Mouse (Mus musculus): ENCODE results near the gene Limch1.

Limch1 gene

DNA sequence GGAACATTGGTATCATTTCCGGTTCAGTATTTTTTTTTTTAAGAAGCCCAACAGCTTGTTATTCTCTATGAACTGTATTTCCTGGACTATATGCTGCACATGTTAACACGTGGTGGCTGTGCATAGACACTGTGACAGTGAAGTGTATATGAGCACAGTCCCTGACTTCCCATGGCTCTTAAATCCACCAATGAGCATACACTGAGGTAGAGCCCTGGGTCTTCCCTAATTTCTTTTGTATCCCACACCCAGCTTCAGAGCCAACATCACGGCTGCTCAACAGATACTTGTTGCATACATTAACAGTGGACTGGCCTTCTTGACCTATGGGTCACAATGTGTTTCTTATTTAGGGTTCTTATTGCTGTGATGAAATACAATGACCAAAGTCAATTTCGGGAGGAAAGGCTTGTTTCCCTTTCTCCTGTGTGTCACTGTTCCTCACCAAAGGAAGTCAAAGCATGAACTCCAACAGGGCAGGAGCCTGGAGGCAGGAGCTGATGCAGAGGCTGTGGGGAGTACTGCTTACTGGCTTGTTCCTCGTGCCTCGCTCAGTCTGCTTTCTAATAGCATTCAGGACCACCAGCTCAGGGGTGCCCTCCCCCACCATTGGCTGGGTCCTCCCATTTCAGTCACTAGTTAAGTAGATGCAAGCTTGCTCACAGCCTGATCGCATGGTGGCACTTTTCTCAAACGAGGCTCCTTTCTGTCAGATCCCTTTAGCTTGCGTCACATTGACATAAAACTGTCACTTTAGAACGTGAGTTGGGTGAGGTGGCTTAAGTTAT lies 130.6 kb downstream of the Limch1 start:
- DNase-seq (ENCODE audit: low spot score in 2 of 2): no peak

DNA sequence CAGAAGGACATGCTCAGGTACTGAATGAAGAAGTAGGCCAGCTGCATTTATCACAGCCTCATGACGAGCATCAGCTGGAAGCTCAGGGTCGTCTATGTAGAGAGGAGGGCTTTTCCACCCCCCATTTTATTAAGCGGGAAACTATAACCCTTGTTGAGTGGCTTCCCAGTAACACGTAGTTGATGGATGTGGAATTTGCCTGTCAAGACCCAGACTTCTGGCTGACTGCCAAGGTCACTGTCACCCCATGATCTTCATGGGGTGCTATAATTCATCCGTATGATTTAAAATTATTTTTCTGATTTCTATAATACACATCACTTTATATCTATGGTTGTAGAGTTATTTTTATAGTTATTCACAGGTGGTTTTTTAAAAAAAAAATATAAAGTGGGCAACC lies 131.4 kb downstream of the Limch1 start:
- no peak for DNase-seq (ENCODE audit: low spot score in 2 of 2)

DNA sequence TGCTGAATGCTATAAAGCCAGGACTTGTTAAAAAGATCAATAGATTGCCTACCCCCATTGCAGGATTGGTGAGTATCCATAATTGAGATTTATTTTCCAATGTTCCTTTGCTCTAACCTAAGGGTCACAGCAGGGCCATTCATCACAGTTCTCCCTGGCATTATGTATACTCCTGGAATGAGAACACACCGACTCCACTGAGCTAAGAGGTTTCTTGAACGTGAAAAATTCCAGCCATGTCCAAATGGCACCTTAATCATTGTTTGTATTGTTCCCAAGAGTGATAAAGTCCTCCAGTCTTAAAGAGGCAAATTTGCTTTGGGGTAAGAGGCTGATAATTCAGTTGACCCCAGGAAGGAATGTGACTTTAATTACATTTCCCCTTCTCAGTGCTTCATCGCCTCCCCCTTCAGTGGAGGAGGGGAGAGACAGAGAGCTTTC lies 136.3 kb downstream of the Limch1 start:
- DNase-seq (ENCODE audit: low spot score in 2 of 2): no peak

DNA sequence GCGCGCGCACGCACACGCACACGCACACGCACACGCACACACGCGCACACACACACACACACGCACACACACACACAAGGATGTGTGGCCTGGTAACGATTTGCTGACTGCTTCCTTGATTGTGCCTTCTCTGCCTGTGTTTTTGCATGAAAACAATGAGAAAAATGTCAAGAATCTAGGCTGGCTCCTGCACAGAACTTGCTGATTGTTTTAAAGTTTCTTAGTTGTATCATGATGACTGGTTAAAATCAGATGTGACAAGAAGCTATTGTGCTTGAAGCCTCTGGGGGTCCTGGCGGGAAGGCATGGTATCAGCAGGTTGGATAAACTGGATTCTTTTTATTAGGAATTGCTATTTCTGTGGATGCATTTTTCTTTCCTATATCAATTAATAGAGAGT lies 137.1 kb downstream of the Limch1 start:
- DNase-seq (ENCODE audit: low spot score in 2 of 2): no peak

DNA sequence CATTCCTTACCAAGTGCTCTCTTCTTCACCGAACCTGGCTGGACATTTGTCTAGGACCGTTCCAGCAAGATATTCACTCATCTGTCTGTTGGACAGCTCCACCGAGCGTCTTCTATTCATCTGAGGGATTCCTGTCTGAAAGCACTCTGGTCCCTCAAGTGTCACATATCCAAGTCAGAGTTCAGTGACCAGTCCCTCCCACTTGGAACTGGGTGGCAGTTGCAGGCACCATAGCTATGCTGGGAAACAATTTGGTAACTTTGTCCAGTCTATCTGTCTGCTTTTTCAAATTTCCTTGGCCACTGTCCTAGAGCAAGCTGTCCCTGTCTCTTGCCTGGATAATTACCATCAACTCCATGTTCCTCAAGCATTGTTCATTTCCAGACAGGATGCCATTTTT lies 138.9 kb downstream of the Limch1 start:
- DNase-seq (ENCODE audit: low spot score in 2 of 2): no peak

DNA sequence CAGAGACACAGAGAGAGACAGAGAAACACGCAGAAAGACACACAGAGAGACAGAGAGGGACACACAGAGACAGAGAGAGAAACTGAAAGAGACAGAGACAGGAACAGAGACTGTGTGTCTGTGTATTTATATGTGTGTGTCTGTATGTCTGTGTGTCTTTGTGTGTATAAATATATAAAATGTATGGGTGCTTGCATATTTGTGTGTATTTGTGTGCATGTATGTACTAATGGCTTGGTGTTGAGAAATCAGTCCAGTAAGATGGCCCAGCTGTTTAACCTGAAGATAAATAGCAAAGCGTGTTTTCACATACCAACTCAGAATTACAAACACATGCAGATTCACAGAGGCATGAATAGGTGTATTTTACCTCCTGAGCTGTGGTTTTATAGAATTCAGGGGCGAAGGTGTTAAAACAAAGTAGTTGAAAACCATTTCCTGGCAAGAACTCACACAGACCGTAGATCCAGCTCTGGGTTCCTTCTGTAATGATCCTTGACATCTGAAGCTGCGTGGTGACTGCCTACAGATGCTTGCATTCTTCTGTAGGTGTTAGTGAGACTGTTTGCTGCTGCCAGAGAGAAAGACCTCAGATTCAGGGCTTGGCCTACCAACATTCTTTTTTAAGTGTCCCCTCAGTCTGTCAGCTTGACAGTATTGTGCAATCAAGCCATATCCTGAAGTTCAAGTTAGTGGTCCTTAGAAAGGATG lies 140.9 kb downstream of the Limch1 start:
- no peak for DNase-seq (ENCODE audit: low spot score in 2 of 2)

DNA sequence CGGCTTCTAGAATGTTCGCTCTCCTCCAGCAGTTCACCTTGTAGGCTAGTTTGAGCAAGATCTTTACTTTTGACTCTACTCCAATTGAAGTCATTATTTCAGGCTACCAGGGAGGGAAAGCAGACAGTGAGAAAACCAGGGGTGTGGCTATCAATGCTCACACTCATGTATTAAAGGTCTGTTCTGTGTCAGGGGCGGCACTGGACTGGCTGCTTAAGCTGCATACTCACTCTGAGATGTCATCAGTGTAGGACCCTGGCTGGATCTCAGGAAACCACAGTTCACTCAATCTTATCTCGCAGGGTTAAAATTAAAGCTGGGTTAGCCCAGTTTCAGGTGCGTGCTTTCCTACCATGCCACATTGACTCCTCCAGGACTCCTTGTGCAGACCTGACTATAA lies 142.4 kb downstream of the Limch1 start:
- DNase-seq (ENCODE audit: low spot score in 2 of 2): no peak

DNA sequence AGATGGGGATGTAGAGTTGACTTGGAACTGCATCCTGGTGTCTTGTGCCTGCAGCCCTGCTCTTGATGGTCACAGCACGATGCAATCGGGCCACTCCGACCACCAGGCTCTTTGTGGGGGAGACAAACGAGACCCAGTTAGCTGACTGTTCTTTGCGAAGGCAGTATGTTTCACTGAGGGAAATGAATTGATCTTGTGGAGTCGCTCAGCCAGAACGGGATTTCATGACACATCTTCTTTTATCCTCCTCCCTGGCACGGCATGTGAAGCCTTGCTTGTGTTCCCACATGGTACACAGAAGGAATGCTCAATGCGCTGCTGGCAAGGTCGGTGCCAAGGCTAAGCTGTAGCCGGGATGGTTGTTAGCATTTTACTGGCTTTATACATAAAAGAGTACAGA lies 143.7 kb downstream of the Limch1 start:
- DNase-seq (ENCODE audit: low spot score in 2 of 2): peak; percentile 53 to 69

- no peak for DNase-seq (ENCODE audit: low spot score in 2 of 2)
Measured at GRCm38 (mm10) chr5:66895440-66896120, 150.0 kb downstream of the Limch1 start.

DNA sequence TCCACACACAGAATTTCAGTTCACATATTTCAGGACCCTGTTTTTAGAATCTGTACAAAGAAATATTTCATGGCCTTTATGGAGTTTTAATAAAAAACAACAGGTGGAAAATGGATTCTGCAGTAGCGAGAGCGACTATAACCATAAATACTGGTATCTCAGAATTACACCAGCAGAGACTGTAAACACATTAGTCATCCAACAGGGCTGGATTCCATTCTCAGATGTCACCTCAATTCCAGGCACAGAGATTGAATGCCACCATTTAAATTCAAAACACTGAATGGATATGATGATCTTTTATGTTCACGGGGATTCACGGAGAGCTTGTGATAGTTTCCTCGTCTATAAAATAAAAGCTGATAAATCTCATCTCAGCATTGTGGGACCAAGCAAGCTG lies 152.0 kb downstream of the Limch1 start:
- no peak for DNase-seq (ENCODE audit: low spot score in 2 of 2)

GRCm38 (mm10) chr5:66898252-66898651 lies 152.6 kb downstream of the Limch1 start:
- DNase-seq (ENCODE audit: low spot score in 2 of 2): no peak

GRCm38 (mm10) chr5:66898811-66899430 lies 153.3 kb downstream of the Limch1 start:
- peak; percentile 35 to 42 for DNase-seq (ENCODE audit: low spot score in 2 of 2)

GRCm38 (mm10) chr5:66901116-66901515 lies 155.5 kb downstream of the Limch1 start:
- no peak for DNase-seq (ENCODE audit: low spot score in 2 of 2)

DNA sequence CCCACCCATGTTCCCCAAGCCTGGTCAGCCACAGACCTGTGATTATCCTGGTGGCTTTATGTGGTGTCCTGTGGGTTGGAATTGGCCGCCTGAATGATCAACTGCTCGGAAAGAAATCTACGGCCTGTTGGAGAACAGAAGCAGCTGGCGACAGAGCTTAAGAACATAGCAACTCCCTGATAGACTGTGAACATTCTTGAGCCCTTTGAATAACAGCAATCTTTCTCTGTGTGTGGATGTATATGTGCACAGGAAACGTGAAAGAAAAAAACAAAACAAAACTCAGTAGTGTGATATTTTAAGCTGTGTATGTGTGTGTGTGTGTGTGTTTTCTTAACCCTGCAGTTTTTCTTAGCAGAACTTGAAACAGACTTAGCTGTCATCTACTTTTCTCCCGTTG lies 159.2 kb downstream of the Limch1 start:
- no peak for DNase-seq (ENCODE audit: low spot score in 2 of 2)

GRCm38 (mm10) chr5:66908883-66909282 lies 163.3 kb downstream of the Limch1 start:
- DNase-seq (ENCODE audit: low spot score in 2 of 2): no peak

DNA sequence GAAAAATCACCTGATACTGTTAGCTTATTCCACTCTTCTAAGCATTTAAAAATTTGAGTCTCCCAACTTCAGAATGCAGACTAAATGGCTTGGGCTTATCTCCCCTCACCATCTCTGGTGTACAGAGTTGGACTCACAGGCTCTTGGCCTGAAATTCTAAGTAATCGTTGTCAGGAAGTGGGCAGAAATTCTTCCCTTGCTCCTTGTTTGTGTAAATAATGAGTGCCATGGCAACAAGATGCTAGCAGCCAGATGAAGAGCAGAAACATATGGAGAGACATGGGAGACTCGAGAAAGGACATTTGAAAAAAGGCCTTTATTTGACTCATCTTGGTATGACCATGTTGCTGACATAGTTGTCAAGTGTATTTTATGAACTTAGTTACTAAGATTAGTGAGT lies 164.3 kb downstream of the Limch1 start:
- DNase-seq (ENCODE audit: low spot score in 2 of 2): no peak

GRCm38 (mm10) chr5:66910610-66911009 lies 165.0 kb downstream of the Limch1 start:
- DNase-seq (ENCODE audit: low spot score in 2 of 2): no peak

GRCm38 (mm10) chr5:66911068-66911467 lies 165.4 kb downstream of the Limch1 start:
- DNase-seq (ENCODE audit: low spot score in 2 of 2): no peak

GRCm38 (mm10) chr5:66913791-66914190 lies 168.2 kb downstream of the Limch1 start:
- no peak for DNase-seq (ENCODE audit: low spot score in 2 of 2)

DNA sequence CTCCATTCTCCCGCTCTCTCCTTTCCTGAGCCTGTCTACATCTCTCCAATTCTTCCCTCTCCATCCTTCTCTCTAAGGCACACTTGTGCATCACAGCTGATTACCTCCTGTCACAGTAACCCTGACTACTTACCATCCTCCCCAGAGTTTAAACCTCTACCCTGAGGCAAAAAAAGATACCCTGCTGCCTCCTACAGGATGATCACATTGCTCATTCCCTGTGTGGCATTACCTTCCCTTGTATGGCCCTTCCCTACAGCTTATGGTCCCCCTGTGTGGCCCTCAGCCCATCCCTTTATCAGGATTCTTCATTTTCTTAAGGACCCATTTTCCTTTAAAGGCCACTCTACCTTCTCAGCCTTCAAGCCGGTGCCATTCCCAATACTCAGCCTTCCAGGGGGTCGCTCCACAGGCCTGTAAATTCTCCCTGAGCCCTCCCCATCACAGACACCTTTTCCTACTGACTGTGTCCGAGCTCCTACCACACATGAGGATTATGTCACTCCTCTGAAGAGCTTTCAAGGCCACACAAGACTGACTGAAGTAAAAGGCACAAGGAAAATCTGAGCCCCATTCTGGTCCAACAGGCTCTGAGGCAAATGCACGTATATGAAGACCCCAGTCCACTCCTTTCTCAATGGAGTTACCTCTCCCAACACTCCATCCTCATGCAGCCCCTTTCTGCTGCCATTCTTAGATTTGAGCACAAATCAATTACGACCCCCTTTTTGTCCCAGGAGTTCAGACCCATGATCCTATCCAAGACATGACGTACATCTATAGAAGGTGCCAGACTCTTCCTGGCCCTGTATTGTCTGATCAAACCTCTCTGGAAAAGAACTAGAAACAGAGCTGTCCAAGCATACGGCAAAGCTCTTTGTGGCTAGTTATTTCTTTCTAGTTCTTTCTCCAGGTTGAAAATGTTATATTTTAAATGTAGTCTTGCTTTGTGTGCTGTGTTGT lies 172.0 kb downstream of the Limch1 start:
- DNase-seq (ENCODE audit: low spot score in 2 of 2): no peak

Data from frontal cortex, postnatal 36 days (tissue).